Mouse (Mus musculus): Measurements from ENCODE around the gene Mllt1.

Gene Mllt1

DNA sequence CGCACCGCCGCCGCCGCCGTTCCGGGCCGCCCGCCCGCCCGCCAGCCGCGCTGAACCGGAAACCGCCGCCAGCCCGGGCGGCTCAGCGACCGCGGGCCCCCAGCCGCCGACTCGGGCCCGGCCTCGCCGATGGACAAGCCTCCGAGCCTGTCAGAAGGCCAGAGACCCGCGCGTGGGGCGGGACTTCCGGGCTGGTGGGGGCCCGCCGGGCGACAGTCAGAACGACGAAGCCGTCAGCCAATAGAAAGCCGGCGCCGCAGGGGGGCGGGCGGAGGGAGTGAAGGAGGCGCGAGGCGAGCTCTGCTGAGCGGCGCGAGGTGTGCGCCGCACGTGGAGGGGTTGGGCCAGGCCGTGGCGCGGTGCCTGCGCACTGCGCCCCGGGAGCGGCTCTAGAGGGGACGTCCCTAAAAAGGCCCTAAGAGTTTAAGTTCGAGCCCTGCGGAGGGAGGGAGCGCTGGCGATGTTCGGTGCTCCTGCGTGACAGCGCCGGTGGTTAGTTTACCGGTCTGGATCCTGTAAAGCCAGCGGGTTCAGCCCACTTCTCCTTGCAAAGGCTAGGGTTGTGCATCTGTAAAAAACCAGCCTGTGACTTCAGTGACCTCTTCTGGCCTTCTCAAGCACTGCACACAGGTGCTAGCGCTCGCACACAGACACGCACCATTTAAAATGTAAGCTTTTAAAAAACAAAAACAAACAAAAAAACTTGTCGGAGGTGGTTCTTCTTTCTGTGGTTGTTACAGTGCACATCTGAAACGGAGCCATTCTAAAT, at the start of gene Mllt1:
Gene Mllt1 (minus strand): TSS at position 53 of the 769 bp plus-strand sequence.
- in situ Hi-C loops (cut with MboI), result no loop called here

DNA sequence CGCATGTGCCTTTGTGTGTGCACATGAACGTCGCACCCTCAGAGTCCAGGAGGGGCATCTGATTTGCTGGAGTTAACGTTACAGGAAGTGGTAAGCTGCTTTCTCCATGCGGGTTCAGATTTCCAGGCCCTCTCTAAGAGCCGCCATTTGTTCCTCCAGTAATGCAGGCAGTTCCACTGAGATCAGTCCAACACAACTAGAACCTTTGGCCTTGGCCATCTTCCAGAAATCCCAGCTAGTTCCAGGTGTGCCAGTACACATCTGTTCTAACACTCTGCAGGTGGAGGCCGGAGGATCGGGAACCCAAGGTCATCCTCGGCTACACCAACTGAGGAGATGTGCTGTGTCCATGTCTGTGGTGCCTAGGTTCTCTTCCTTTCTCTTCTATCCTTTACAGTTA, 49.7 kb upstream of the Mllt1 start:
- in situ Hi-C loops (cut with MboI), result no loop called here

DNA sequence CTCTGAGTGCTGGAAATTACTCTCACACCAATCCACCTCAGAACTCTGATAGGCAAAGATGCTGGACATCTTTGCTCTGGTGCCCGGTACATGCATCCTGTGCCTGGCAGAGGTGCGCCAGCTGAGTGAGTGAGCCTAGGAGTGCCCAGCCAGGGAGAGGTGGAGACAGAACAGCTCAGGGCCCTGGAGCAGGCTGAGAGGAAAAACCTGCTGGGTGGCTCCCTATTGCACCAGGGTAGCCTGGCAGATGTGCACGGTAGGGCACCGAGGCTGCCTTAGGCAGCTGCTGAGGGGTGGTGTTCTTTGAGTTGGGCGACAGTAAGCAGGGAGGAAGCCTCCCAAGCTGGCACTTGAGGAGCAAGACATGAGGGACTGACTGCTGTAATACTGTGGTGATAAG, 46.8 kb upstream of the Mllt1 start, which contains the start of gene Acer1:
Gene Acer1 (minus strand): TSS at position 114 of the 400 bp plus-strand sequence.
- in situ Hi-C loops (cut with MboI), result no loop called here

DNA sequence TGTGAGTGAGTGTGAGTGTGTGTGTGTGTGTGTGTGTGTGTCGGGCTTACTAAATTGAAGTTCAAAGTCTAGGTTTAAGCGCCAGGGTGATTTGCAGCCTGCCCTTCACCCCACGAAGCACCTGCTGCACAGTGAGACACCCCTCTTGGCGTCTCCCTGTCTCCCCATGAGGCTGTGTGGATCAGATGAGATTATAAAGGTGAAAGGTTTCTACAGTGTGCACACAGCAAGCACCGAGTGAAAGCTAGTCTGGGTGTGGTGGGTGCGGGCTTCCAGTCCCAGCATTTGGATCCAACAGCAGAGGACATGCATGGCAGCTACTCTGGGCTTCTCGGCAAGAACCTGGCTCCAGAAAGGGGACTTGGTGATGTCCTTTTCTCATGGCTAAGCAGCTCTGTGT, 45.8 kb upstream of the Mllt1 start:
- in situ Hi-C loops (cut with MboI), result no loop called here

DNA sequence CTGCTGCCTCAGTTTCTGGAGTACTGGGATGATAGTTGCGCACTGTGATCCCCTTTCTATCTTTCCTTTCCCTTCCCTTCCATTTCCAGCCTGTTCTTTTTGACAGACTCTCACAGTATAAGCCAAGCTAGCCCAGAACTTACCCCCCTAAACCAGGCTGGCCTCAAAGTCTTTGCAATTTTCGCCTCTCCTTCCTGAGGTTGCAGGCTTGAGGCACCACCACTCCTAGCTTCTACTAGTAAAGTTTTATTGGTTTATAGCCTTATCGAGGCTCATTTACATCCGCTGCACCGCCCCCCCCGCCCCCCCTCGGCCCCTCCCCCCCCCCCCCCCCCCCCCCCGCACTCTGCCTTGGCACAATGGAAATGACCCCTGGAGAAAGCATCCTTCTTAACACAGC, 44.3 kb upstream of the Mllt1 start:
- in situ Hi-C loops (cut with MboI), result no loop called here

- in situ Hi-C loops (cut with MboI), result no loop called here
These were observed 41.5 kb upstream of the Mllt1 start for GRCm38 (mm10) chr17:56976531-56977390.

DNA sequence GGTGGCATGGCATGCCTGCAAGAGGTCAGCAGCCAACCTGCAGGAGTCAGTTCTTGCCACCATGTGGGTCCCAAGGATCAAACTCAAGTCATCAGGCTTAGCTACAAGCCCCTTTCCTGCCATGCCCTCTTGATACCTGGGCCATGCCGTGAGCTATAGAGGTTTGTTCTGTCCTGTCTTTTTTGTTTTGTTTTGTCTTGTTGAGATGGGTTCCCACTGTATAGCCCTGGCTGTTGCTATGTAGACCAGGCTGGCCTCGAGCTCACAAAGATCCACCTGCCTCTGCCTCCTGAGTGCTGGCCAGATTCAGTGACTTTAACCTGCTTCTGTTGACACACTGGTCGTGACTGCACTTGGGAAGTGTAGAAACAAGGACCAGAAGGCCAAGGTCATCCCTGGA, 40.2 kb upstream of the Mllt1 start:
- in situ Hi-C loops (cut with MboI), result no loop called here

DNA sequence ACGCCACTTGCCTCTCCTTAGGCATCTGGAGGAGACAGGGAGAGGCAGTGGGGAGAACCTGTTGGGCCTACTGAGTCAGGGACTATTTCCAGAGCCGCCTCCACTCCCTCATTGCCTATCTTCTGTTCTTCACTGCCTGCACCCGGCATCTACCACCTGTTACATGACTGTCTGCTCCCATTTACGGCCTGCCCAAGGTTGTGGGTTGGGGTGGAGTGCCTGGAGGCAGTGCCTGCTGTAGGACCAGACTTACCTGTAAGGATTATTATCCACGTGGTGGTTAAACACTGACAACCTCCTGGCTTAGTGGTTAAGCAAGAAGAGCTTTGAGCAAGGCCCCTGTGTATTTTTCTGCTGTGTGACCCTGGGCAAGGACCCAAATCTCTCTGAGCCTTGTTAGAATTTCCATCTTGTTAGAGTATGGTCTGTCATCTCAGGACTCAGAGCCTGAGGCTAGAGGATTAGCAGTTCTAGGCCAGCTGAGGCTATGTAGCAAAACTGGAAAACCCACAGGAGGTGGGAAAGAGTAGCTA, 39.6 kb upstream of the Mllt1 start:
- in situ Hi-C loops (cut with MboI), result no loop called here

DNA sequence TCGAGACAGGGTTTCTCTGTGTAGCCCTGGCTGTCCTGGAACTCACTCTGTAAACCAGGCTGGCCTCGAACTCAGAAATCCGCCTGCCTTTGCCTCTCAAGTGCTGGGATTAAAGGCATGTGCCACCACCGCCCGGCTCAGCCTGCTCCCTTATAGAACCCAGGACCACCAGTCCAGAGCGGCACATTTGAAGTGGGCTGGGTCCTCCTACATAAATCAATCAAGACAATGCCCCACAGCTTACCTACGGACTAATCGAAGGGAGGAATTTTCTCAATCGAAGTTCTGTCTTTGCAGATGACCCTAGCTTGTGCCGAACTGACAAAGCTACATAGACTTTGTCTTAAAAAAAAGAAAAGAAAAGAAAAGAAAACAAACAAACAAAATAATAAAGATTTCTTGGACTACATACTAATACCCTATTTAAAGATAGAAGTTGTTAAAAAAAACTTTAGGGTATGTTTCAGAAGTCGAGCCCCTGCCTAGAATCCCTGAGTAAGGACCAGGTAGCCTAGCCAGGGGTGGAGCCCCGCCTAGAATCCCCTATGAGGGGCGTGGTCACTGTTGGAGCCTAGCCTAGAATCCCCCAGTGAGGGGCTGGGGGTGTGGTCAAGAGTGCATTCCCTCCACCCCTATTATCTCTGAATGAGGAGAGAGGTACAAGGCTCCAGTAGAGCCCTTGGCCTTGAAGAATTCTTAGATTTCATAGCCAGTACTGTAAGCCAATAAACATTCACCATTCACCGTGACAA, 38.9 kb upstream of the Mllt1 start:
- in situ Hi-C loops (cut with MboI), result no loop called here

DNA sequence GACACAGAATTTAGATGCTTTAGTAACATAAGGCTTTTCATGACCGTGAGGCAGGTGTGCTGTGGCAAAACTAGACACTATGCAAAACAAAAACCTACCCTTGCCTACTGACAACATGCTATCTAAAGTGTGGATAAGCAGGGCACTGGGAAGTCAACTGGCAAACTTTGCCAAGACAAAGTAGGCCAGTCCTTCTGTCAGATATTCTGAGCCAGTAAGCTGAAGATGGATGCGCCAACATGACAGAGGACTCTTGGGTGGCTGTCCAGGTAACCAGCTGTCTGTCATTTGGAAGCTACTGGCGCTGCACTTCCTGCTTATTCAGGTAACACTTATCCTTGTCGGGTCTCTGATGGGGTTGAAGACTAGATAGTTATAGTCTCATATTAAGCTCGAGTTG, 34.9 kb upstream of the Mllt1 start:
- in situ Hi-C loops (cut with MboI), result no loop called here

- in situ Hi-C loops (cut with MboI), result no loop called here
These were observed 34.1 kb upstream of the Mllt1 start for GRCm38 (mm10) chr17:56969321-56969720.

- in situ Hi-C loops (cut with MboI), result no loop called here
These were observed 28.4 kb upstream of the Mllt1 start for GRCm38 (mm10) chr17:56963646-56964045.

- in situ Hi-C loops (cut with MboI), result no loop called here
These were observed 27.6 kb upstream of the Mllt1 start for GRCm38 (mm10) chr17:56962642-56963405.

DNA sequence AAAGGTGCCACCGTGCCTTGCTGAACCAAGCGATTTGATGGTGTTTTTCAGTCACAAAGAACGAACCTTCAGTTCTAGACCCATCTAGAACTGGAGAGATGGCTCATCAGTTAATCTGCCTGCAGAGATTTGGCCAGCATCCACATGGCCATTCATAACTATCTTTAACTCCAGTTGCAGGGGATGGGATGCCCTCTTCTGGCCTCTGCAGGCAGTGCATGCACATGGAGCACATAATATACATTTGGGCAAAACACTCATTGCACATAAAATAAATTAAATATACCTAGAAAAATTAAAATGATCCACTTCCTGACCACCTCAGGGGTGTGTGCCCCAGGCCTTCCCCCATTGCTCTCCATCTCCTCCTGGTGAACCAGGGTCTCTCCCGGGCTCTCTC, 26.7 kb upstream of the Mllt1 start:
- in situ Hi-C loops (cut with MboI), result no loop called here

- in situ Hi-C loops (cut with MboI), result no loop called here
These were observed 23.5 kb upstream of the Mllt1 start for GRCm38 (mm10) chr17:56958667-56959066.

DNA sequence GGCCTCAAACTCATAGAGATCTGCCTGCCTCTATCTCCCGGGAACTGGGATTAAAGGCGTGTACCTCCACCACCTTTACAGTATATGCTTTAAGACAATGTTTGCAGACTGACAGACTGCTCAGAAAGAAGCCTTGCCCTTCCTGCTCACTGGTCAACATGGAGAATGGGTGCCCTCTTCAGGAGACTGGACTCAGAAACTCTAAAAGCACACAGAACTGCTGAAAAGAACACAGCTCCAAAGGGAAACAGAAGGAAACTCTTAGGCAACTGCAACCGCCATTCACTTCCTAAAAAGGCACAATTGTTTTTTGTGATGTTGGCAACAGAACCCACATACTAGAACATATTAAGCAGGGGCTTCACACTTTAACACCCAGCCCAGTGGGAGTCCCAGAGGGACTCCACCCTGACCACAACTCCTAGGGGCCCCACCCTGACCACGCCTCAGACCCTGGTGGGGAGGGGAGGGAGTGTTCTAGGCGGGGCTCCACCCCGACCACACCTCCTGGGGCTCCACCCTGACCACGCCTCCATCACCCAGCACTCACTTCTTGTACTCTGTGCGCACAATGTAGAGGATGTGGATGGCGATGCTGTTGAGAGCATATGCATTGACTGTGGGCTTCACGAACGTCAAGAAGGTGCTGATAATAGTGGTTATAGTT, 22.7 kb upstream of the Mllt1 start:
- in situ Hi-C loops (cut with MboI), result no loop called here

- in situ Hi-C loops (cut with MboI), result no loop called here
These were observed 19.7 kb upstream of the Mllt1 start for GRCm38 (mm10) chr17:56954871-56955270.

GRCm38 (mm10) chr17:56952639-56953038, 17.4 kb upstream of the Mllt1 start:
- in situ Hi-C loops (cut with MboI), result no loop called here

DNA sequence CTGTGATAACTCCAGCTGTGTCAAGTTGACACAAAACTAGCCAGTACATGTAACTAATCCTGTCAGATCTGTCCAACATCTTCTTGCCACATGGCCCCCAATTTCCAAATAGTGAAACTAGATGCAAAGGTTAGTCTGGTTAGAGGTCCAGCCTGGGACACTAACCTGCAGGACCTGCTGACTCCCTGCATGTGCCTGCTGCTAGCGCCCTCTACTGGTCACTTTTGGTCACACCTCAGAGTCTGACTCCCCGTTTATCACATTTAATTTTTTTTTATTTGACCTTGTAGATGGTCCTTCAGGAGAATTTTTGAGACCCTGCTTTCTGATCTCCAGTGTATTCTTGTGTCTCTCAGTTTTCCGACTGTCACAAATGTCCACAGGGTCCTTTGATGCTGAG, 15.7 kb upstream of the Mllt1 start:
- in situ Hi-C loops (cut with MboI), result no loop called here

DNA sequence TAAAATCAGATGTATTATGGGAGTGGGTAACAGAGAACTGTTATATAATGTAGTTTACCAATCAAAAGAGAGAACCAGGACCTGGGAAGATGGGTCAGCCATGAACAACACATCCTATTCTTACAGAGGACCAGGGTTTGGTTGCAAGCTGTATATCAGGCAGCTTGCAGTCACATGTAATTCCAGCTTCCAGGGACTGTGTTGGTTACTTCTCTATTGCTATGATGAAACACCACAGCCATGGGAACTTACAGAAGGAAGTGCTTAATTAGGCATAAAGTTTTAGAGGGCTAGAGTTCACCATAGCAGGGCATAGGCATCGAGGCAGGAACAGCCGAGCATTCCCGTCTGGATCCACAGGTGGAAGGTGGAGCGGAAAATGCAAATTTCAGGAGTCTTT, 3.5 kb upstream of the Mllt1 start:
- in situ Hi-C loops (cut with MboI), result no loop called here

DNA sequence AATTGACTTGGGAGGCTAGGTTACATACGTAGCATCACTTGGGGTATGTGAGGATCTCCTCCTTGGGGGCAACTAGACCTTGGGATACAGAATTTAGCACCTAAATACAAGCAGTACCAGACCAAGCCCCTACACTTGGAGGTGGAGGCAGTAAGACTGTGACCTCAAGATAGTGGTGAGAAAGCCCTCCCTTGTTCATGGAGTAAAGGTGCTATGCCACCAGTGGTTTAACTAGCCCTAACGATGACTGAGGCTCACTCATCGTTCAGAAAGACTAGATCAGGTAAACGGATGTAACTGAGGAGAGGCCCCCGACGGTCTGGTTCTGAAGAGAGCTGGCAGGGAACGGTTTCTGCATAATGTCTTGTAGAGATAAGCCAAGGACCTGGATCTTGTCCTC, 1.5 kb upstream of the Mllt1 start:
- in situ Hi-C loops (cut with MboI), result no loop called here

Measured in mature B cell (primary cell).